Mouse (Mus musculus) G1E (cell line): Measurements from ENCODE around the gene Tmem181a. TPM values are rescaled to one million over a fixed set of nuclear protein-coding genes. Genes with fewer than 3 reads are reported as not detected.
"Not testable (repeated sequence)": the region's sequence is repeated elsewhere in the genome, so short reads cannot be mapped to it uniquely, and the experiment has no call there.

Experiments used
- ATAC-seq: 2 replicates; pipeline ENCODE4 v1.8.0; 2016; ENCODE audit warnings: mild to moderate bottlenecking; ENCODE audit not compliant: insufficient number of reproducible peaks, poor library complexity, low FRiP score, severe bottlenecking; ENCODE audit errors: extremely low read depth
- DNase-seq: peaks from one replicate; pipeline ENCODE4 v3.0.0; 2012; ENCODE audit warnings: low spot score
- H3K27me3 ChIP-seq: 2 replicates; pipeline ENCODE4 v1.6.1; 2012; ENCODE audit warnings: mild to moderate bottlenecking, low read length, inconsistent platforms; ENCODE audit not compliant: insufficient read depth
- H3K36me3 ChIP-seq: replicated peaks from 2 replicates; pipeline ENCODE3; 2012; ENCODE audit warnings: mild to moderate bottlenecking, inconsistent platforms
- H3K4me1 ChIP-seq: 2 replicates; pipeline ENCODE4 v1.6.1; 2012; ENCODE audit warnings: low read depth, low read length, inconsistent platforms, mixed read lengths; ENCODE audit not compliant: insufficient read depth
- H3K4me3 ChIP-seq: 2 replicates; pipeline ENCODE4 v1.5.1; 2012; ENCODE audit warnings: low read depth, mild to moderate bottlenecking, inconsistent platforms, low read length, moderate library complexity, mixed read lengths
- H3K9me3 ChIP-seq: replicated peaks from 2 replicates; pipeline ENCODE4 v1.6.1; 2012; ENCODE audit warnings: inconsistent platforms
- polyA plus RNA-seq: library from polyadenylated mRNA; stranded (reverse); fragments of >175 nt; gene quantifications from 2 replicates; pipeline ENCODE4 v1.2.3, GENCODE M21; 2012
- total RNA-seq, 2 experiments: library from RNA; stranded (forward) in 1 of 2; stranded (reverse) in 1 of 2; fragments of 200-1000 nt in 1 of 2; fragments of >200 nt in 1 of 2; fragmentation: Nextera tagmentation in 1 of 2; gene quantifications; 2 replicates each; pipeline ENCODE4 v1.2.3; 2014 to 2017

The Tmem181a gene
- total and polyA plus RNA-seq, 3 experiments, result 0.16 TPM; not detected in 2

DNA sequence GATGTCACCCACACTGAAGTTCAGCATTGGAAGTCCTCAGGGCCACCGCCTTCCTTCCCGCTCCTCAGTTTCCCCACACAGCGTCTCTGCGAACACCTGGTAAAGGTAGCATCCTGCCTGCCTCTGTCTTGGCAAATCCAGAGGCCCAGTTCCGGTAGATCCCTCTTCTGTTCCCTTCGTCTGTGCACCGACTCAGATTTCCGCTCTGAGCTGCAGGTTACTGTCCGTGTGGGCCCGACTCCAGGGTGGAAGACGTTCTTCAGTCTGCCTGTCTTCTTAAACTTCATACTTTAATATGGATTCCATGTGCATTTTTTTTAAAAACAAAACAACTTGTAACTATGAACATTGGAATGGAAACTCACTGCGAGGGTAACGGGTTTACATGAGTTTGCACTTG, 49.8 kb downstream of the Tmem181a start:
- H3K4me3 ChIP-seq, DNase-seq, H3K36me3 ChIP-seq, H3K4me1 ChIP-seq, H3K9me3 ChIP-seq, H3K27me3 ChIP-seq, ATAC-seq: not testable (repeated sequence)

DNA sequence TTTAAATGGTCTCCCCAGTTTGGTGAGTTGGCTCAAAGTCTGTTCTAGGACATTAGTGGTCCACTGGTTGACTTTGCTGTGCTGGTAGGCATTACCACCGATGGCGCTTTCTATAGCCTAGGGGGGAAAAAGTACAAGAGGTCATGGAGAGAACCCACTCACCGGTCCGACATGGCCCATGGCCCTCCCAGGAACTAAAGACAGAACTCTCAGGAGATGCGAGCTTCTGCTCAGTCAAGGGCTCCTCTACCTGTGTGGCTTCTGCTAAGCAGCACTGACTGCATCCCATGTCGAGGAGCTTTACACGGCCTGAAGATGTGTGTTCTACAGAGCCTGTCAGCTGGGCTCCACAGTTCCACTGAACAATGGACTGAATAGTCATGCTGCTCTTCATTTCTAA, 55.1 kb downstream of the Tmem181a start:
- DNase-seq, H3K9me3 ChIP-seq, H3K4me3 ChIP-seq, H3K27me3 ChIP-seq, H3K36me3 ChIP-seq, ATAC-seq, H3K4me1 ChIP-seq: not testable (repeated sequence)

DNA sequence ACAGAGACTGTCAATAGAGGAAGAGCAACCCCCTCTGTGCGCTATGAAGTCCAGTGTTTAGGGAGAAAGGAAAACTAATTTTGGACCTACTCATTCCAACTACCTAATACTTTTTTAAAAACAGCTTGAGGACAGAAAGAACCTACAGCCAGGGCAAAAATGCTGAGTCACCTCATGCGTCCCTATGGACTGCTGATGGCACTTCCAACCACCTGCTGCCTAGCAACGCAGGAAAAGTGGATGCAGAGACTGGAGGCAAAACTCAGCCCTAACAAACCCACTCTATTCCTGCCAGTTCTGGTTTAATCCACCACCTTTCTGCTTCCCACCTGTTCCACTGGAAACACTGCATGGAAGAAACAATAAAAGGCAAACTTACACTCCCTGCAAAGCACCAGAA, 56.1 kb downstream of the Tmem181a start:
- not testable (repeated sequence) for ATAC-seq, H3K36me3 ChIP-seq, H3K27me3 ChIP-seq, DNase-seq, H3K4me3 ChIP-seq, H3K9me3 ChIP-seq, H3K4me1 ChIP-seq

DNA sequence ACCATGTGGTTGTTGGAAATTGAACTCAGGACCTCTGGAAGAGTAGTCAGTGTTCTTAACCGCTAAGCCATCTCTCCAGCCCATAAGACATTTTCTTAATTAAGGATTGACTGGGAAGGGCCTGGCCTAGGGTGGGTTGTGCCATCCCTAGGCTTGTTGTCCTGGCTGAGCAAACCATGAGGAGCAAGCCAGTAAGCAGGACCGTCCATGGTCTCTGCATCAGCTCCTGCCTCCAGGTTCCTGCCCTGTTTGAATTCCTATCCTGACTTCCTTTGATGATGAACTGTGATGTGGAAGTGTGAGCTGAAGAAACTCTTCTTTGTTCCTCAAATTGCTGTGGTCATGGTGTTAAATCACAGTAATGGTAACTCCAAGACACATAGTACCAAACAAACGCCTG, 57.8 kb downstream of the Tmem181a start:
- H3K36me3 ChIP-seq, H3K4me3 ChIP-seq, DNase-seq, H3K27me3 ChIP-seq, H3K4me1 ChIP-seq, H3K9me3 ChIP-seq, ATAC-seq: not testable (repeated sequence)

DNA sequence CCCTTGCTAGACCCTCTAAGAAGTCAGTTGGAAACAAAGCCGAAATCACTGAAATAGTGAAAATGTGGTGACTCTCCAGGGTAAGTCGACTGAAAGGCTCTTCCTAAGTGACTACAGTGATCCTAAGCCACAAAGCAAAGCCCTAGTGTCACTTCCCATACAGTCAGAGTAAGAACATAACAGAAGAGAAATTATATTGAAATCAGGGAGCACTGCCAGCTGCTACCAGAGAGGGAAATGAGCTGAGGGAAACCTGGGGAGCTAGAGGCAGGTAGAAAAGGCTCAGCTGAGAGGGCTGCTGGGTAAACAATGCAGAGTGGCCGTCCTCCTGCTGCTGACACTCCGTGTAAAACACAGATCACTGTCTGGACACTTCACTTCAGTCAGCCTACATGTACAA, 59.0 kb downstream of the Tmem181a start:
- not testable (repeated sequence) for ATAC-seq, H3K4me3 ChIP-seq, H3K27me3 ChIP-seq, H3K36me3 ChIP-seq, H3K4me1 ChIP-seq, DNase-seq, H3K9me3 ChIP-seq

DNA sequence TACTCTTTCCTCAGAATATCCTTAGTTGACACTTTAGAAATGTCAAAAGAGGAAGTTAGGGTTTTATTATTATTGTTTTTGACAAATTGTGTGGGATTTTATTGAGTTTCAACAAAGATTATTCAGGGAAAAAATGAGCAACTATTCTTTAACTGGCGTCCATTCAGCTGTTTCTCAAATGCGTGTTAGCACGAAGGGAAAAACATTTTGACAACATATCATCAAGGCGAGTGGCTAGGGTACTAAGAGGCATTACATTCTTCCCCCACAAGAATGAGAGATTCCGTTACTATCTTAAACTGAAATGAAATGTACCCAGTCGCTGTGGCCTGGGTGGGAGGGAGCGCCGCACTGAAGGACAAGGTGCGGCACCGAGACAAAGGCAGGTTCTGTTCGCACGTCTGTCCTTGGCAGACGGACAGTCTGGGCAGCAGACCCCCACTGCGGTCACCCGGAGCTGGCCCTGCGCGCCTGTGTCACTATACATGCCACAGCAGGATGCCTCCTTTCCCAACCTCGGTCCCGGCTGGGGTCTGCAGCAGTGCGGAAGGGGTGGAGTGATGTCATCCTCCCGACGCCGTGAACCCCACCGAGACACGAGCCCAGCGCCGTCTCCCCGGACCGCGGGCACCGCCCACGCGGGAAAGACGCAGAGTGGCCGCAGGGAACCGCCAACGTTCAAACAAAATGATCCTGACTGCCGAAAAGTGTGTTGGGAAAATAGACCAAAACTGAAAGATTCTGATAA, 59.9 kb downstream of the Tmem181a start:
- not testable (repeated sequence) for H3K4me1 ChIP-seq, DNase-seq, H3K9me3 ChIP-seq

DNA sequence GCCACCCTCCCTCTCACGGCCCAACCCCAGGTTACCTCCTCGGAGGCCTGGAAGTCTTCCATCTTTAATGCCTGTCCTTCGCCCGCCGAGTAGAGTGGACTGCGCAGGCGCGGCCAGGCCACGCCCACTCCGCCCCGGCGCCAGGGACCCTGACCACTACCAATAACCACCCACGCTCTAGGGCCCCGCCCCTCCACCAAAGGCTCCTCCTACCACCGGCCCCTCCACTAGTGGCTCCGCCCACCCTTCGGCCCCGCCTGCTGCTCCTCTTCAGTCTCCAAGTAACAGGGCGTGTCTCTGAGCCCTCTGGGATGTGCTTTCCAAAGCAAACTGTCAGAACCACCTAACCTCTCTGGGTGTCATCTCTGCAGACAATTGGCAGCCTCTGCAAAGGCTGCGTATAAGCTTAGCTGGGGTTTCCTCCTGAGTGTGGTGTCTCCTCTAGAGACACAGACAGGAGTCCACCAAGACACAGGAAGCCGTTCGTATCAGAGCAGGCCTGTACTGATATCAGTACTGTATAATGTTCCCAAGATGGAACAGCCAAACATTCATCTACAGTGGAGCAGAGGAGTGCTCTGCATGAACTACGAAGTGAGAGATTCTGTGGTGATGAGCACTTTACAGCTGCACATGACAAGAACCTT, 60.8 kb downstream of the Tmem181a start, which contains the start of gene Dynlt1a:
Dynlt1a (minus strand) TSS at position 162 of the 647 bp plus-strand sequence.
- H3K9me3 ChIP-seq, H3K27me3 ChIP-seq, H3K36me3 ChIP-seq, H3K4me1 ChIP-seq: not testable (repeated sequence)
- H3K4me3 ChIP-seq, result peak within 1 kb of the TSS; percentile 68
- DNase-seq (peak; percentile 84), ATAC-seq (peak; percentile 99)

More for the DNA sequence above, 59.9 kb downstream of the Tmem181a start:
- not testable (repeated sequence) for H3K27me3 ChIP-seq, ATAC-seq, H3K36me3 ChIP-seq
- peak overlapping the region; percentile 68 for H3K4me3 ChIP-seq

DNA sequence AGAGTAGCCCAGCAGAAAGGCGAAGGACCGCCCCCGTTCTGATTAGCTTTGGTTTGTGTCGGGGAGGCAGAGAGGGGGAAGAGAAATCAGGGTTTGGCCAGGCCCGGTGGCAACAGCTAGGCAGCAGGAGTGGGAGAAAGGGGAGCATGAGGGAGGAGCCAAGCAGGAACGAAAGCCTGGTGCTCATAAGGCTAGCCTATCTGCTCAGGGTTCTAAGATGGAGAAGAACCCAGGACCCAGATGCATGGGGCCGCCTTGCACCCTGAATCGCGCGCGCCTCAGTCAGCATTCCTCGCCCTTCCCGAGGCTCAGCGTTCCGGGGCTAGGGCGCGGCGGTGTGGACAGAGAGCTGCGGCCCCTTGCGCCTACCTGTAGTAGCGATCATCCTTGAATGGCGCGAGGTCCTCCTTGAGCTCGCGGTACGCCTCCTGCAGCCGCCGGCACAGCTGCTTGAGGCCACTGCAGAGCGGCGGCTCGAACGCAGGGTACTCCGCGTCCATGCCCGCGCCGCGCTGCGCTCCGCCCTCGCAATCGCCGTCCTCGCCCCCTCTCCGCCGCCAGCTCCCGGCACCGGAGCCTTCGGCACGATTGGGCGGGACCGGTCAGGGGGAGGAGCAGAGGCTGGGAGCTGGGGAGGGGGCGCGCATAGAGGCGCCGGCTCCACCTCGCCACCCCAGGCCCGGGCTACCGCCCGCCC, 64.6 kb downstream of the Tmem181a start:
- H3K36me3 ChIP-seq, H3K4me3 ChIP-seq, ATAC-seq: not testable (repeated sequence)

DNA sequence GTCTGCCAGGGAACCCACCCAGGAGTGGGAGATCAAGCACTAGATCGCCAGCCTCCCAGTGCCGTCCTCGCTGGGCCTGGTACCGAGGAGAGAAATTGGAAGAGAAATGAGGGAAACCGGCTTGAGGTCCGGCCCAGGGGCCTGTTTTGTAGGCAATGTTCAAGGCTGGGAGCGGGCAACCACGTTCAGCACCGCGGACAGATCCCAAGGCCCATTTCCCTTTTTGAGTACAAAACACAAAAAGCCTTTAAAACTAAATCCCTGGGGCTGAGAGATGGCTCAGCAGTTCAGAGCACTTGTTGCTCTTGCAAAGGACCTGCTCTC, 65.1 kb downstream of the Tmem181a start:
- not testable (repeated sequence) for H3K36me3 ChIP-seq, H3K4me1 ChIP-seq, ATAC-seq, H3K27me3 ChIP-seq, H3K4me3 ChIP-seq, DNase-seq, H3K9me3 ChIP-seq

More for the DNA sequence above, 64.6 kb downstream of the Tmem181a start:
- DNase-seq, H3K9me3 ChIP-seq, H3K4me1 ChIP-seq, H3K27me3 ChIP-seq: not testable (repeated sequence)

DNA sequence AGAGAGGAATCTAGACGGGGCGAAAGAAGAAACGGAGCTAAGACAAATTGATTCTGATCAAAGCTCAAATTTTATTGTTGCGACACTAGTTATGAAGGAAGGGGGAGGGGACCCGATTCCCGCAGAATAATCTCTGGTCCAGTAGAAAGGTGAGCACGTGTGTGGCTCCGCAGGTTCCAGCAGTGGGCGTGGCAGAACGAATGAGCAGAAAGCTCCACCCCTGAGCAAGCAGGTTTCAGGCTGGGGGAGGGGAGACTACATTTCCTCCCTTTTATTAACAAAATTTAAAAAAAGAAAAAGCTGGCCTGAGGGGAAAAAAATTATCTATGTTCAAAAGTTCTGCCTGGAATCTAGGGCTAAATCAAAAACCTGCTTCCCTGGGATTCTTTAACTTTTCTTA, 68.4 kb downstream of the Tmem181a start:
- not testable (repeated sequence) for H3K36me3 ChIP-seq, H3K27me3 ChIP-seq, H3K4me3 ChIP-seq, DNase-seq, ATAC-seq, H3K4me1 ChIP-seq, H3K9me3 ChIP-seq

DNA sequence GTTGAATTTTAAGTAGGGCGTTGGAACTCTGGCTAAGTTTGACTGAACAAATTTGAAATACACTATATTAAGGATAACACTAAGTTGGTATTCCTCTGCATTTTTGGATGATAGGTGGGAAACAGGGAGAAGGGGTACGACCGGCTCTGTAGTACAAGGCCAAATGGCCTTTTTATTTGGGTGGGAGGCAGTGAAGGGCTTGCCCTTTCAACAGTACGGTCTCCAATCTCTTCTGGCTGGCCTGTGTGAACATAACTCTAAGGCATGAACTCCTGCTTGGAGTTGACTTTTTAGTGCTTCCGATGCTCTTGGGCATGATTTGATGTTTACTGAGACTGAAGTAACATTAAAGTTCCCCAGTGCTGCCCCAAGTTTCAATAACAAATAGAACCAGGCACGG, 68.9 kb downstream of the Tmem181a start:
- not testable (repeated sequence) for DNase-seq, H3K36me3 ChIP-seq, H3K4me1 ChIP-seq, H3K9me3 ChIP-seq, H3K4me3 ChIP-seq, ATAC-seq, H3K27me3 ChIP-seq

DNA sequence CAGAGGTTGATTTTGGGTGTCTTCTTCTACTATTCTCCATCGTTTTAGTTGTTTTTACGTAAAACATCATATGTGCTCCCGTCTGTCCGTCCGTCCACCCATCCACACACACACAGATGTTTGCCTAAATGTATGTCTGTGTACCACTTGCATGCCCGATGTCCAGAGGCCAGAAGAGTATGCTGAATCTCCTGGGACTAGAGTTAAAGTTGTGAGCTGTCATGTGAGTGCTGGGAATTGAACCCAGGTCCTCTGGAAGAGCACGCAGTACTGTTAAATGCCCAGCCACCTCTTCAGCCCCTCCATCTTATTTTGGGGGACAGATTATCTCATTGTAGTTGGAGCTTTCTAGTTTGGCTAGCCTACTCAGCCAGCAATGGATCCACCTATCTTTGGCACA, 70.9 kb downstream of the Tmem181a start:
- not testable (repeated sequence) for H3K9me3 ChIP-seq, ATAC-seq, H3K36me3 ChIP-seq, H3K4me3 ChIP-seq, H3K4me1 ChIP-seq, H3K27me3 ChIP-seq, DNase-seq
